Mouse (Mus musculus) c-Kit-positive CD71-negative TER-119-negative erythroid progenitor cells, embryonic 14.5 days (primary cell): ENCODE results near the gene Nrp1.

Experiments used
- DNase-seq: peaks from one replicate; pipeline ENCODE4 v3.0.0-alpha.2; 2013; ENCODE audit warnings: low read depth

The Nrp1 gene

DNA sequence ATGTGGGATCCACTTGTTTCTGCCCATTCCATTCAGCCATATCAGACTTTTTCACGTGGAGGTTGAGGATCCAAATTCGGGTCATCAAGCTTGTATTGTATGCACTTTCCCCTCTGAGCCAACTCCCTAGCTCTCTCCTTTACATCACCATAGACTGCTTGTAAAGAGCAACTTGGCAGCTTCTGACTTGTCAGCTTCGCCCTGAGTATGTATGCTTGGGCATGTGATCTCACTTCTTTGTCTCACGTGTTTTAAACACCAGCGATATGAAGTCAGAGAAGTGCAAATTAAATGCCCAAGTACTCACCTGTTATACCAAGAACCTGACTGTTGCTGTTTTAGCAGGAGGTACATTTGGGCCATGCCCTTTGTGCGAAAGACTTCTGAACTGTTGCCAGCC lies 12.6 kb downstream of the Nrp1 start:
- DNase-seq, result no peak

DNA sequence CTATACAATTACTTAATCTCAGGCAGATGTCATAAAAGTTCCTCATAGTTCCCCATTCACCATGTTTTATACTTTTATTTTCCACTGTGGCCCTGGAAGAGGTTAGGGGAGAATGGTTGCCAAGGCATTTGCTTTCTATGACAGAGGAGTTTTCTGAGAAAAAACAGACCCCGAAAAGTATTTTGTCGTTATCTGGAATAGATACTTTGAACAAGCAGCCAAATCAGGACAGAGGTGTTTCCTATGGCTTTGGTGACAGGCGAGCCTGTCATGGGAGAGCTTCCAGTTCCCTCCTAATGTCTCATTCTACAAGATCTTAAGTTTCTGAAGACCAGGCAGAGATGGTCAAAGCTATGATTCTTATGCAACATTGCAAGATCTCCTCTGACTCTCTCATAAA lies 13.4 kb downstream of the Nrp1 start:
- DNase-seq, result no peak

DNA sequence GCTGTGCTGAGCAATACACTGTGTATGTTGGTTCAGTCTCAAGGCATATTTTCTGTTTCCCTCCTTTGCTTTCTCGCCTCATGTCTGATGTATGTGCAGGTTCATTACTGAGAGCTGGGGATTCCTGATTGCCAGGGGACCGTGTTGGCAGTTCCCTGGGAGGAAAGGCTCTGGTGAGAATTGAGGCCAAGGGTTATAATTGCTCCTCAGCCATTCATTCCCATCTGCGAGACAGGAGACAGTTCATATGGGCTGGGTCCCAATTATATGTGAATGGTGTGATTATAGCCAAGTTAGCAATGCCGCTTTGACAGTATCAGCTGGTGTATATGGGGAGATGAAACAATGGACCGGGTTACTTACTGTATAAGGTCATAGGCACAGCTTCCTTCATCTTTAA lies 14.3 kb downstream of the Nrp1 start:
- DNase-seq, result no peak

DNA sequence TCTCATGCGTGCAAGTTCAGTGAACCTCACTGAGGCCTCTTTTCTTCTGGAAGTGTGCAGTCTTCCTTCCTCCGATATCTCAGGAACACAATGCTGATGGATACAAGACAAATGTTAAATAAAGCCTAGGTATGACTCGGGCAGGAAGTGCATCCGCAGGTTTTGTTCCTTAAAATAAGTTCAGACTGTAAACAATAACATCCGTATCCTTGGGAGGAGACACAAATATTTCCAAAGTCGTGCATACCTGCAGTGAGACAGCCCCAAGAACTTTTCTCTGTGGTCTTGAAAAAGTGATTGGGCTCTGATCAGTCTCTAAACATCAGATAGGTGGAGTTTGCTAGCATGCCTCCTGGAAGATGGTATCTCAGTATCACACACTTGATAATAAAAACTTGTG lies 15.0 kb downstream of the Nrp1 start:
- DNase-seq, result no peak

DNA sequence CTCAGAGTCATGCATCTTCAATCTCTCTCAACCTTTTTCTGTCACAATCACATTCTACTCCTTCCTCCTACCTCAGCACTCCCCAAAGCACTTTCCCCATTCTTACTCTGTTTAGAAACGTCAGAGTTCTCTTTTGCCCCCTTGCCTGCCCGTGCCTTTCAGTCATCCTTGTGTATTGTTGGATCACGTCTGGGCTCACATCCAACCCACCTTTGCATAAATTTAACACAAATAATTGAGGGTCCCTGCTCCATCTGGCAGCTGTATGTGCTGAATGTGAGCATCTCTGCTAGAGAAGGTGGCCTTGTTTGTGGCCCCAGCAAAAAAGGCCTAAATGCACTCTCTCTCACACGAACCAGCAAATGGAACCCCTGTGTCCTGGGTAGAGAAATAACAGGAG lies 16.9 kb downstream of the Nrp1 start:
- no peak for DNase-seq

DNA sequence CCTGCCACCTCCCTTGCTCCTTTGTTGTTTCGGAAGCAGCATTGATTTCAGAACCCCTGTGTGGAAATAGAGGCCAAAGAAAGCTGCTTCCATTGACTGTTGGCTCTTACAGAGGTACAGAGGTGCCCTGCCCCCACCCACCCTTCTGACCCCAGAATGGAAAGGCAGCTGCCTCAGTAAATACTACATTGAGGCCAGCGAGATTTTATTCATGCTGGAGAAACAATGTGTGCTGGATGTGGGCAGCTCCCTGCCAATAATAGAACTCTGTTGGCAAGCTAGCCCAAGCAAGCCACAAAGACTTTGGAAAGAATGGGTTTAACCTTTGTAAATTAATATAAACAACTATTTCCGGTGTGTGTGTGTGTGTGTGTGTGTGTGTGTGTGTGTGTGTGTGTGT lies 24.8 kb downstream of the Nrp1 start:
- DNase-seq, result no peak

DNA sequence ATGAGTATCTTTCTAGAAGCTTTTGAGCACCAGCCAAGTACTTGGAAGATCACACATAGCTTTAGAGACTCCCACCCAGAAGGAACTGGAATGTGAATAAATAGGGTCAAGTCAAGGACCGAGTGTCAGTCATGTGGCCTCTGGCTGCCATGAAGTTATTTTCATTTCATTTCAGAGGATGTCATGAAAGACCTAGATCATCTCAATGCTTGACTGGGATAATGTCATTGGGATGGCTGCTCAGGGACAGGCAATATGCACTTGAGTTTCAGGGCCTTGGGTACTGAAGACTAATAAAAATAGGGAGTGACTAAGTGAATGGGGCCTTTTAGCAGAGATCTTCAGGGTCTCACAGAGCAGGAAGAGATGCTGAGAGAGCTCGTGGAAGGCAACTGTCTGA lies 26.0 kb downstream of the Nrp1 start:
- no peak for DNase-seq

DNA sequence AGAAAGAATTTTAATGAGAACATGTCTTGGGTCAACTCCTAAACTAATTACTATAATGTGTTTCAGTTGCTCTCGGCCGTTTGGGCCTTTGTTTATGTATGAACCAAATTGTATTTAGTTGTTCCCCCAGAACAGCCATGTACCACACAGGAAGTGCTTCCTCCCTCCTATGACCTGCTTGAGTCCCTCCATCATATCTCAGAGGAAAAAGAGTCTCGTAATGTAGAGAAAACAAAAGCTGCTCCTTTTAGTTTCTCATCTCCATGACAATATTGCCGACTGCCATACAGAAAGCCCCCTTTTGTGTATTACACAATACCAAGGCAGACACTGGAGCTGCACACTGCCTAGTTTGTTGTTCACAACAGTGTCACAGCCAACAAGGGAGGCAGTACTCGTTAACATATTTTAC lies 26.5 kb downstream of the Nrp1 start:
- DNase-seq, result no peak

DNA sequence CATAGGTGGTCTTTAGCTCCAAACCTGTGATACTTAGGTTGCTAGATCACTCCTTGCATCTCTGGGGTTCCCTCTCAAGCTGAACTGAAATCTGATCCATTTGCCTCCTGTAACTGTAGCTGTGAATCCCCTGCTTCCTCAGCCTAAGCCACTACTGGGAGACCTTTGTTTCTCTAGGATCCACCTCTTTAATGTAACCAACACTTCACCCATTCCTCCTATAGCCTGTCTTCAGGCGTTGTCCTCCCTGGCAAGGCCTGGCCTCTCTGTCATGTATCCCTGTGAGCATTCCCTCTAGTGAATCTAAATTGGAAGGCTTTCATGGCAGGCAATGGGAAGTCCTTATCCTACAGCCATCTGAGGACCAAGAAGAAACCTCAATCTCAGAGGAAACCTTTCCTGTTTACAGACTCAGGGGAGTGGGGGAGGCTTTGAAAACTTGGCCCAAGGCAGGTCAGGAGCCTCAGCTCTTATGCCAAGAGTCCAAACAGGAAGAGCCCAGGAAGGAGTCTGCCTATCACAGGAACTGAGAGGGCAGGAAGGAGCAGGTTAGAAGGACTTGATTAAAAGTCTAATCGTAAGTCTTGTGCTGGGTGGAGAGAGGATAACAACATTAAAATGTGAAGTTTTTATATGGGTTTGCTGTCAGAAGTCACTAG lies 28.7 kb downstream of the Nrp1 start:
- no peak for DNase-seq

DNA sequence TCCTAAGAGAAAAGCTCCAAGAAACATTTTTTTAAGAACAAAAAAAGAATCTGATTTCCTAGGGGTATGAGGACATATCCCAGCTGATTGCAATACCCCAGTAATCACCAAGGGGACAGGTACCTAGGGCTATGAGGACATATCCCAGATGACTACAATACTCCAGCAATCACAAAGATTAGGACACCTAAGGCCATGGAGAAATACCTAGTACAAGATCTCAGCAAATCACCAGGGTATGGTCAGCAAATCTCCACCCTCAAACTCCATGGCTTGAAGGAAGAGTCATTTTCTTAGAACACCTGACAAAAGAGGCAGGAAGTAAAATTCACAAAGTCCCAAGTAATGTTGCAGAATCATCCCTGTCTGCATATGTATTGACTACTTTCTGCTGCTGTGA lies 32.4 kb downstream of the Nrp1 start:
- no peak for DNase-seq

DNA sequence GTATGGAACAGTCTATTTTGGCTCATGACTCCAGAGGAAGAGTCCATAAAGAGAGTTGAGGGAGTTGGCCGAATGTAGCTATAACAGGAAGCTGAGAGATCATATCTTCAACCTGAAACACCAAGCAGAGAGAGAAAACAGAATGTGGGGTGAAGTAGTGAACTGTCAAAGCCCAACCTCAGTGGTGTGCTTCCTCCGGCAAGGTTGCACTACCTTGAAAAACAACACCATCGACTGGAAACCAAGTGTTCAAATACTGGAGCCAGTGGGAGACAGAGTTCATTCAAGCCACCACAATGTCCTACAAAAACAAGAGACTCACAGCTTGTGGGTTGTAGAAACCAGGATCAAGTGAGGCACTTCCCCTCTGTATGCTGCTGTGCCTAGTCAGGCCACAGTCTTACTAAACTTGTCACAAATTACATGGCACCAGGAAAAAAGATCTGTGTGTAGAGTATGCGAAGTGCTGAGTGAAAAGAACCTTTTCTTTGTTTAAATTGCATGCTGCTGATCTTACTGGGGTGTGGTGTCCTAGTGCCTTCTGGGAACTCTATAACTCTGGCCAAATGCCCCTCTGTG lies 32.9 kb downstream of the Nrp1 start:
- no peak for DNase-seq

DNA sequence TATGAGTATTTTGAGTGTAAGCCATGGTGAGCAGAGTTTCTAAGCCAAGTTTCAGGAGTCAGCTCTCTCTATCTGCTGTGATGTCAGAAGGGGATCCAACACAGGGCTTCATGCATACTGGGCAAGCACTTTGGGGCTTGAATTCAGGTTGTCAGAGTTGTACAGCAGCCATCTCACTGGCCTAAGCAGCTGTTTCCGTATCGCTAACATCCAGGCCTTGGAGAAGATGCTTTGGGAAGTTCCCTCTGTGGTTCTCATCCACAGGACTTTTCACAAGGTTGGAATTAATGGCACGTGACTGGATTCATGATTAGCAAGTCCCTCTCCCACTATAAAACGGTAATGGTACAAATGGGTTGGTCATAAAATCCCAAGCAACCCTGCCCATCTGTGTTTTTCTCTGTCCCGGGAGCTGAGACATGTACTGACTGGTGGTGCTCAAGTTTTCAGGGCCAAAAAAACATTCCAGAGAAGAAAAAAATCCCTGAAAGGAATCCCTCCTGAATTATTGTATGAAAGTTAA lies 36.3 kb downstream of the Nrp1 start:
- DNase-seq, result no peak

DNA sequence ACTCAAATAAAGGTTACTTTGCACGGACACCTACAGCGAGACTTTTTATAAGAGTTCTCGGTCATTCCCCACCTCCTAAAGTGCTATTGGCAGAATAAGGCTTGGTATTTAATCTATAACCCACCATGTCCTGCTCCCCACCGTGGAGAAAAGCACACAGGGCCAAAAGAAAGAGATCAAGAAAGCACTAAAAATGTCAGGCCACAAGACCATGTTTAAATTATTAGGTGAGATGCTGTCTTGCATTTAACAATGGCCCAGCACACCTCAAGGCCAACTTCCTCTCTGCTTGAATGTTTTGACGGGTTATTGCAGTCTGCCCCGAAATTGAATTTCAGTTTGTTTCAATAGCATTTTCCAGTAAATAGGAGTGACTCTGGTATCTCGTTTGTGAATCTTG lies 38.6 kb downstream of the Nrp1 start:
- DNase-seq, result no peak

DNA sequence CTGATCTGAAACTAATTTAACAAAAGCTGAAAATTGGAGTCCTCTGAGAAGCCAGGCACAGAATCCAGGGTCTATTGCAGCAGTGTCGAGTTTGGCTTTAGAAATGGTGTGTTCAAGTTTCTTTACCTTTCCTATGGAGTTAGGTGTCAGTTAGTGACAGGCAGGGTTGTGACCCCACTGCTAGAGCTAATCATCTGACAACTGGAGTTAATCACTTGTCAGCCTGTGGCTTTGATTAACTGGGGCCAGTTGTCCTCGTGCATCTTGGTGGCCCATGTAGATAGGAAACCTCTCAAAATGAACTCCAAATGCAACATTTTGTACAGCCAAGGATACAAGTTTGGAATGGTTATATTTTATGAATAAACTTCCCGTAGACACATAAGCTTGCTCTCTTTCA lies 39.0 kb downstream of the Nrp1 start:
- DNase-seq, result no peak

DNA sequence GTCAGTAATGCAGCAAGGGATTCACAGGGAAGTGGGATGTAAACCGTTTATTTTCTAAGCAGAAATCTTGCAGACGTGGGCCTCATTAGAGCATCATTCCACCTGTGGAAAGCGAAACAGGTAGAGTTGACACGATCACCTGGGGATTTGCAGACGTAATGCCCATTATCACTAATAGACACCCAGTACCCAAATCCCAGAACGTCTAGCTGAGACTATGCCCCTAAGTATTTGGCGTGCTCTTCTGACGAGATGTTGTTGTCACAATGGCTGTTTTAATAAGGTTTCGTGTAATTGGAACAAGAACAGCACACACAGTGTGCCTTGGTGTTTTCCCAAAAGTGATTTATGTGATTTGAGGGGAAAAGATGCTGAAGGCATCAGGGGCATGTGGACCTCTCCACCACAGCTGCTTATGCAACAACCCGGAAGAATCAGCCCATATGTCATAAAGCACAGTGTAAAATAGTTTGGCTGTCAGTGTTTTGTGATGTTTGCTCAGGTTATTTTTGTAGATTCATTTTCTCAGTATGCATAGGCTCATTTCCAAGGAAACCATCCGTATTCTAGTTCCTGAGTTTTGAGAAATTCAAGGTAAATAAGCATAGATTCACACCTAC lies 40.2 kb downstream of the Nrp1 start:
- no peak for DNase-seq

DNA sequence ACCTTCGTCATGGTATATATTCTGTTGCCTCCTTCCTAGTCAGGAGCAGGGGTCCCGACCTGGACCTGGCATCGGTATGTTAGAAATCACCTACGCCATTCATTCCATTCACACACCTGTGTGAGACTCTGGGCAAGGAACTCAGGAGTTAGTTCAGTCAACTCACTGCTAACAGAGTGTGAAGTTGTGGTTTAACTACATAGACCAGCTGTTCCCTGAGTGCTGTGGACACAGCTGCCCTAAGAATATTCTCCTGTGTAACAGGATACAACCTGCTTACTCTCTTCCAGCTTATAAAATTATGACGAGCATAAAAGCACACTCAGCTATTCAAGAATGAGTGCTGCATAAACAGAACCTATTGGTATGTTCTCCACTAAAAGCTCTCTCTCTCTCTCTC lies 41.9 kb downstream of the Nrp1 start:
- no peak for DNase-seq

DNA sequence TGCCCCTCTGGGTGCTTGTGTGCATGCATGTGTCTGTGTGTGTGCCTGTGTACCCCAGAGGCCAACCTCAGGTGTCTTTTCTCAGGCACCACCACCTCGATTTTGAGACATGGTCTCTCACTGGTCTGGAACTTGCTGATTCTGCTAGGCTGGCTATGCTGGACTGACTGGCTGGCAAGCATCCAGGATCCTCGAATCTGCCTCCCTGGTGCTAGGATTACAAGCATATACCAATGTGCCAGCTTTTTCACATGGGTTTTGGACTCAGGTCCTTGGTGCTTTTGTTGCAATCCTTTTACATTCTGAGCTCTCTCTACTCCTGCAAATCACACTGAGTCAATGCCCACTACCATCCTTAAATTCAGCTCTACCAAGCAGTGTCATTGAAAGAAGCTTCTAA lies 46.5 kb downstream of the Nrp1 start:
- no peak for DNase-seq

DNA sequence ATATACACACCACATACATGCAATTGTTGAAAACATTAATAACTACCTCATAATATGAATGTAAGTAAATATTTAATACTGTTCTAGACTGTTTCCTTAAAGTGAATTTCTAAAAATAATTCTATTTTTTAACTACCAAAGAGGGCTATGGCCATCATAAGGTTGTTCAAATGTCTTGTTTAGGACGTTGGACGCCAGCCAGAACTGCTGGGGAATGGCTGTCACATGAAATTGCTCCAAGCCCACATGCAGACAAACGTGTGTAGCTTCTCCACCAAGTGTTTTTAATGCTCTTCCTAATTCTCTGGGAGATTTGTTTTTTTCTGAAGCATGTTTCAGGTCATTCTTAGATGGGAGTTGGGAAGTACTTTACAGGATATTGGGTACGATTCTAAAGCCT lies 55.0 kb downstream of the Nrp1 start:
- DNase-seq, result no peak

DNA sequence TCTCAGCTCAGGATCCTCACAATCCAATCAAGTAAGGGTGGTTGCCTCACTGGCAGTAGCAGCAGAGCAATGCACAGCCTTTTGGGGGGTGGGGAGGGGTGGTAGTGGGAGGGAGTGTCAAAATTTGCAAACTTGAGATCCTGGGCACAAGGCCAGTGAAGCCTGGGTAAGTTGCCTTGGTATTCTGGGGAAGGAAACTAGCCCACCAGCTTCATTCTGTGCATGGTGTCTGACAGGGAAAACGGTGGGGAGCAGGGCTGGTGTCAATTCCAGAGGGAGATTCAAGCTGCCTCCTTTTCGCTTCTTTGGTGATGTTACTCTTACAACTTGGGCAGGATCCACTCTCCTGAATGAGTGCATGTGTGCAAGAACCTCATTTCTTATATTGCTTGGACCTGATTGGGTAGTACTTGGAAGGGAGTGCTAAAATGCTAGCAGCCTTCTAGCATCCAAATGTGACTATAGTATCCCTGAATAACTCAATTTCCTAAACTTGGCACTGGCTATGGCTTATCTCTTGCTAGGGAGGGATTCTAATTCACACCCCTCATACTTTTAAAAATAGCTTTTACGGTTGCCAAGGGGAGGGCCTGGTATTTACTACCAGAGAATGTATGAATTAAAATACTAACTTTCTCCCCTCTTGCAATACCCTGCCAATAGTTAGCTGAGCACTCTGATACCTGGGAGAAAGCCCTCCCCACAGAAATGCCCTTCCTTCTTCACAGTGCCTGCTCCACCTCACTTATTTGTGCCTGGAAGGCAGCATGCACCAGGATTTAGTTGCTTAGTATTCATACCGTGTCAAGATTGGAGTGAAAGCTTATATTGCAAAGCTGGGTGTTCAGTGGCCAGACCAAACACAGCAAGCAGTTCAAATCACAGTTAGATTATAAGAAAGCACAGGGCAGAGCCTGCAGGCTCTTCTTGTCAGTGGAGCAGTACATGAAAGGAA lies 57.6 kb downstream of the Nrp1 start:
- DNase-seq, result no peak

DNA sequence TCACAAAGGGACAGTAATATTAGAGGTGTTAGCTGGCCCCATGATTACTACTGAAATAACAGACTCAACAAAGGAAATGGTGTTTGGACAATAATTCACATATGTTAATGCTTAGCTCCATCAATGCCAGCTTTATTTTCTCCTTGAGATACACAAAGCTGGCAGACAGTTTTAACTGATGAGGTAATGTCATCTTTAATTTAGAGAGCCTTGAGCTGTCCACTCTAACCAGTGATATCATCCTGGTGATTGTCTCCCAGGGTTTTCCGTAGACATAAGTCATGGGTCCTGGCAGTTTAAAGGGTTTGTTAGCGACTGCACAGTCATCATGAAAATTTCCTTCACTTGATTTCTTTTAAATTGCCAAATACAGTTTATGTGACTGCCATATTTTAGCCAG lies 58.5 kb downstream of the Nrp1 start:
- no peak for DNase-seq

DNA sequence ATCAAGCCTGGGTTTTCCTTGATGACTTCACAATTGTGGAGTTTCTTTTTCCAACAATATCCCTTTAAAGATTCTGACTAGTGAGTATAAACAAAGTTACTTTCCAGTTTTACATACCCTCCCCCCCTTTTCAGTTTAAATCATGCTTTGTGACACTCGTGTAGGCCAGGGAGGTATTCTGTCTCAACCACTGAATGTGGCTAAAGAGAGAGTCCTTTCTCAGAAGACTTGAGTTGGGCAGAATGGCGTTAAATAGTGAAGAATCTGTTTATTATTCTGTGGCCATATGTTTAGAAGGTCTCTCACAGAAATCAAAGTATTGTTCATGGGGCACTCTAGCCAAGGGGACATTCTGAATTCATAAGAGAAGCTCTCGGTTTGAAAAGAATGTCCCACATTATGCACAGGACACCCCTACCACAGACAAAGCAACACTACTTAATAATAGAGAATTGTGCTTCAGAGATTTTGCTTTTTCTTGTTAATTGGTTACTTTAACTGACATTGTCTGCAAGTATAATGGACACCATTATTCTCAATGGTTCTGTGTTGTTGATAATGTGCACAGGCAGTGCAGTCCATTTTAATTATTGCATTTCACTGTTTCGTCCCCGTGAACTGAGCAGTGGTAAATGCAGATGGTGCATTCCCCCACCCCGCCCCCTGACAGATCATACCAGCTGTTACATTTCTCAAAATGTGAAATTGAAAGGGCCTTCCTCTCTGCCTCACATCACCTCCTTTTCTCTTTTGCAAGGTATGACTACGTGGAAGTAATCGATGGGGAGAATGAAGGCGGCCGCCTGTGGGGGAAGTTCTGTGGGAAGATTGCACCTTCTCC lies 59.8 kb downstream of the Nrp1 start:
- DNase-seq, result no peak

DNA sequence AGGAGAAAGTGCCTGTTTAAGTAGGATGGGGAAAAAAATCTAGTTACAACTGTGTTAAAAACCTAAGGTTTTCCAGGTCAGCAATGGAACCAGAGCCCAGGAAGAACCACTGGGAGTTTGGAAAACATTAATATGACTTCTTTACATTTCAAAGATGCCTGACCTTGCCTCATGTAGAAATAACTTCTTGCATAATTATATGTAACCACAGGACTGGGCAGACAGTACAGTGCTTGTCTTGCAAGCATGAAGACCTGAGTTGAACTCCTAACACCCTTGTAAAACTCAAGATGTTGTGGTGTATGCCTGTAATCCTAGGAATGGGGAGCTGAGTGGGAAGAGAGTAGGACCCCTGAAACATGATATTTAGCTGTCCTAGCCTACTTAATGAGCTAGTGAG lies 61.6 kb downstream of the Nrp1 start:
- DNase-seq, result no peak
